In the genomic region with DNA sequence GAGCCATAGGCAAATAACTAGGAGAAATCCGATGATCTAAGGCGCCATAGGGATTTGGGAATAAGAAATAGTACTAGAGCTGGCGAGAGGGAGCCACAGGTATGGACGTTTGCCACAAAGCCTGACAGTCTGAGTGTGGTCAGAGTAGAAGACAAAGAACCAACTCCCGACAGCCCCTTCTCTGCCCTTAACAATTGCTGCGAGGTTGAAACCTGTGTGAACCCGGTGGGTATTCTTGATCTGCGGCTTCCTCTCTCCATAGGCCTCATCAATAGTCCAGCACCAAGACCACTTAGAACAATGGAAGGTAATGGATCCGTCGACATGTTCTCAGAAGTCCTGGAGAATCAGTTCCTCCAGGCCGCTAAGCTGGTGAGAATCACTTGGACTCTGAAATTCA, we compare ENCODE assay signal across 18 mouse cellular contexts. TPM values are rescaled to one million over a fixed set of nuclear protein-coding genes. Genes with fewer than 3 reads are reported as not detected.
"Had no signal": no experiment of that assay in that cellular context is flagged by ENCODE, and none has a peak within 500 bp of the region (broad histone marks: within the 10 kb centered on the region; RNA-seq: fewer than 3 reads in every experiment).

No protein-coding gene starts in this region.

- ATAC-seq: liver, embryonic 12.5 days; midbrain, embryonic 13.5 days; midbrain, embryonic 16.5 days had no signal

- DNase-seq: kidney, adult 18-20 months; kidney, adult 9 months; kidney, postnatal 14 days; left cerebral cortex, postnatal 4 days; liver; lung, adult 18-20 months; lung, postnatal 10 days; lung, postnatal 36 days; right cerebral cortex, adult 18-20 months; right cerebral cortex, postnatal 14 days; right cerebral cortex, postnatal 4 days; thymus, adult 2 months; thymus, postnatal 14 days had no signal

RNA-seq across cellular contexts. Expression of gene Lrr1, which starts 45.8 kb away (rescaled TPM):
- total RNA-seq: layer of hippocampus, adult 8-10 months; left cerebral cortex, adult 8-10 months had no signal
